Mouse (Mus musculus): ENCODE results near the gene Fyb.

GRCm38 (mm10) chr15:6570876-6571275 is 48.2 kb downstream of the Fyb start:
- TF ChIP-seq CTCF (IDR thresholded peaks at IDR 0.05; ENCODE audit: low read depth, low read length) (peak; percentile 79), EP300 (IDR thresholded peaks at IDR 0.05; ENCODE audit: insufficient read depth, low read depth, low read length) (no peak), POLR2A (IDR thresholded peaks at IDR 0.05; ENCODE audit: insufficient read depth, low read length) (no peak)

Data from ES-Bruce4 (cell line).